Mouse (Mus musculus): ENCODE measurements around the gene Snx21. TPM values are rescaled to one million over a fixed set of nuclear protein-coding genes. Genes with fewer than 3 reads are reported as not detected.

The Snx21 gene
- polyA plus RNA-seq, 1 experiment from 2014 or later, result 22.9 TPM

- H3K9ac ChIP-seq, result peak overlapping the region; percentile 76
- peak overlapping the region; percentile 92 for H3K27ac ChIP-seq (replicated peaks)
- H3K27me3 ChIP-seq, result no peaks in the 10 kb centered on the region
- peaks cover 28% of the 10 kb centered on the region for H3K4me1 ChIP-seq (replicated peaks)
- H3K4me2 ChIP-seq, result peak overlapping the region; percentile 56
- H3K9me3 ChIP-seq, result no peaks in the 10 kb centered on the region
- ATAC-seq (ENCODE audit: low read depth), result peak; percentile 86
- peak overlapping the region; percentile 68 for H3K4me3 ChIP-seq
- peaks cover 63% of the 10 kb centered on the region for H3K36me3 ChIP-seq
- 2% methylated on average over 10 of the region's 10 CpGs for whole genome bisulfite sequencing
These were observed 37.6 kb downstream of the Snx21 start for GRCm38 (mm10) chr2:164823181-164823585.

DNA sequence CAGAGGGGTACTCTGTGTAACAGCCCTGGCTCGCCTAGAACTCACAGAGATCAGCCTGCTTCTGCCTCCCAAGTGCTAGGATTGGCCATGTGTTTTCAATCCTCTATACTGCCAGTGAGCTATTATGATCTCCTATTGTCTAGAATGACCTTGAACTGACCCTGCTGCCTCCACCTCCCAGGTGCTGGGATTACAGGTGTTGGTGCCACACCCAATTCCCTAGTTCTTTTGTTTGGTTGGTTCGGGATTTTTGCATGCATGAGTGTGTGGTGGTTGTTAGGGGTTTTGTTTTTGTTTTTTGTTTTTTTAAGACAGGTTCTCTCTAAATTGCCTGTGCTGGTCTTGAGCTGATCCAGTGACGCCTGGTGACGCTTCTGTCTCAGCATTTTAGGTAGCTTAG, 38.3 kb downstream of the Snx21 start:
- Histone ChIP-seq H3K4me1 (replicated peaks) (peaks cover 28% of the 10 kb centered on the region), H3K9me3 (no peaks in the 10 kb centered on the region), H3K36me3 (peaks cover 71% of the 10 kb centered on the region), H3K9ac (no peak overlapping the region), H3K4me2 (peak overlapping the region; percentile 56), H3K27me3 (no peaks in the 10 kb centered on the region), H3K4me3 (peak overlapping the region; percentile 68; the same call in 1 of the 2 replicates), H3K27ac (replicated peaks) (no peak overlapping the region)
- WGBS, result 93% methylated on average over 4 of the region's 4 CpGs
- ATAC-seq (ENCODE audit: low read depth), result no peak

GRCm38 (mm10) chr2:164825521-164825920, 39.9 kb downstream of the Snx21 start:
- Histone ChIP-seq H3K4me1 (replicated peaks) (peaks cover 28% of the 10 kb centered on the region), H3K36me3 (peaks cover 62% of the 10 kb centered on the region), H3K9me3 (no peaks in the 10 kb centered on the region), H3K4me3 (no peak overlapping the region), H3K4me2 (no peak overlapping the region), H3K9ac (no peak overlapping the region), H3K27me3 (no peaks in the 10 kb centered on the region), H3K27ac (replicated peaks) (no peak overlapping the region)
- 95% methylated on average over 17 of the region's 17 CpGs for WGBS
- no peak for ATAC-seq (ENCODE audit: low read depth)

GRCm38 (mm10) chr2:164827146-164827850, 41.7 kb downstream of the Snx21 start:
- no peak for ATAC-seq (ENCODE audit: low read depth)
- Histone ChIP-seq H3K9me3 (no peaks in the 10 kb centered on the region), H3K36me3 (peaks cover 46% of the 10 kb centered on the region), H3K27me3 (no peaks in the 10 kb centered on the region), H3K4me2 (no peak overlapping the region), H3K4me1 (replicated peaks) (peaks cover 26% of the 10 kb centered on the region), H3K27ac (replicated peaks) (no peak overlapping the region), H3K9ac (no peak overlapping the region), H3K4me3 (no peak overlapping the region)
- WGBS, result 91% methylated on average over 16 of the region's 16 CpGs

DNA sequence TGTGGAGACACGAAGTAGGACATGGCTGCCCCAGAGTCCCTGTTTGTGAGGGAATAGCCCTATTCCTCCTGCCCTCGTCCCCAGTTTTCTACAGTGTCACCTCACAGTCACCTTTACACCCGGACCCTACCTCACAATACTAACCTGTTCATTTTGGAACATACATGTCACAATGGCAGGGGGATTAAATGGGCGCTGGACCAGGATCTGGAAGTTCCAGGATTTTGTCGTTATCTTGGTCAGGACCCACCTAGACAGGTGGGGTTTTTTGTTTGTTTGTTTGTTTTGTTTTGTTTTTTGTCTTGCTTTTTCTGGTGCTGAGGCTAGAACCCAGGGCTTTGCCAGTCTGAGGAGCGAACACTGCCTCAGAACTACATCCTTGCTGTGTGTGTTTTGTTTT, 42.8 kb downstream of the Snx21 start, which contains the start of gene Spata25:
TSS of gene Spata25 (minus strand) at position 101 of the 400 bp plus-strand sequence.
- Histone ChIP-seq H3K27me3 (no peaks in the 10 kb centered on the region), H3K4me1 (replicated peaks) (peaks cover 28% of the 10 kb centered on the region), H3K9ac (no peak within 1 kb of the TSS), H3K27ac (replicated peaks) (no peak within 1 kb of the TSS), H3K36me3 (peaks cover 46% of the 10 kb centered on the region), H3K4me3 (no peak within 1 kb of the TSS), H3K9me3 (no peaks in the 10 kb centered on the region), H3K4me2 (no peak within 1 kb of the TSS)
- WGBS, result 95% methylated on average over 6 of the region's 6 CpGs
- no peak for ATAC-seq (ENCODE audit: low read depth)

- WGBS, result 100% methylated on average over 1 of the region's 1 CpGs
- no peaks in the 10 kb centered on the region for H3K27me3 ChIP-seq
- no peak for ATAC-seq (ENCODE audit: low read depth)
- H3K4me3 ChIP-seq, result no peak overlapping the region
- no peaks in the 10 kb centered on the region for H3K9me3 ChIP-seq
- H3K36me3 ChIP-seq, result peaks cover 46% of the 10 kb centered on the region
- H3K9ac ChIP-seq, result no peak overlapping the region
- no peak overlapping the region for H3K4me2 ChIP-seq
- H3K4me1 ChIP-seq (replicated peaks), result peaks cover 24% of the 10 kb centered on the region
- no peak overlapping the region for H3K27ac ChIP-seq (replicated peaks)
These were observed 43.5 kb downstream of the Snx21 start for GRCm38 (mm10) chr2:164829090-164829489.

DNA sequence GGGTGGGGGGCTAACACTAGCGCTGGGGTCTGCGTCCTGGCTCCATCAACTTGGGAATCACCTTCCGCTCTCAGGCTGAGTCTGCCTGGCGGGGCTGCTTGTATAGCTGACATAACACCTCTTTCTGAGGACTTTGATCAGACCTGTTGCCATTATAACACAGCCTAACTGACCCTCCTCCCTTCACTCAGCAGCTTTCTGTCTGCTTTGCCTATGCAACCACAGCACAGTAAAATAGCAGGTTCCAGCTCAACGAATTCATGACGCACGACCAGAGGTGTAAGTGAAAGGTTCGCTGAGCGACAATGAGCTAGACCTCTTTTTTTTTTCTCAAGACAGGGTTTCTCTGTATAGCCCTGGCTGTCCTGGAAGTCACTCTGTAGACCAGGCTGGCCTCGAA, 45.4 kb downstream of the Snx21 start:
- no peaks in the 10 kb centered on the region for H3K9me3 ChIP-seq
- 91% methylated on average over 10 of the region's 10 CpGs for WGBS
- H3K4me1 ChIP-seq (replicated peaks), result peaks cover 28% of the 10 kb centered on the region
- H3K27me3 ChIP-seq, result no peaks in the 10 kb centered on the region
- H3K4me3 ChIP-seq, result no peak overlapping the region
- no peak for ATAC-seq (ENCODE audit: low read depth)
- peaks cover 31% of the 10 kb centered on the region for H3K36me3 ChIP-seq
- H3K4me2 ChIP-seq, result no peak overlapping the region
- no peak overlapping the region for H3K27ac ChIP-seq (replicated peaks)
- no peak overlapping the region for H3K9ac ChIP-seq

GRCm38 (mm10) chr2:164832032-164832747, 46.6 kb downstream of the Snx21 start:
- peak overlapping the region; percentile 79 for H3K27ac ChIP-seq (replicated peaks)
- 64% methylated on average over 16 of the region's 16 CpGs for WGBS
- no peaks in the 10 kb centered on the region for H3K9me3 ChIP-seq
- peaks cover 29% of the 10 kb centered on the region for H3K36me3 ChIP-seq
- ATAC-seq (ENCODE audit: low read depth), result 0 out of 2 replicates have a peak, but pooled peaks have one; percentile 2
- peaks cover 25% of the 10 kb centered on the region for H3K4me1 ChIP-seq (replicated peaks)
- peak overlapping the region; percentile 87 for H3K4me2 ChIP-seq
- H3K9ac ChIP-seq, result peak overlapping the region; percentile 76
- peak overlapping the region; percentile 59 for H3K4me3 ChIP-seq
- H3K27me3 ChIP-seq, result no peaks in the 10 kb centered on the region

- H3K4me1 ChIP-seq (replicated peaks), result peaks cover 25% of the 10 kb centered on the region
- H3K36me3 ChIP-seq, result peaks cover 23% of the 10 kb centered on the region
- H3K27ac ChIP-seq (replicated peaks), result peak within 1 kb of the TSS; percentile 79
- WGBS, result 1% methylated on average over 35 of the region's 35 CpGs
- peak within 1 kb of the TSS; percentile 87 for H3K4me2 ChIP-seq
- H3K9me3 ChIP-seq, result no peaks in the 10 kb centered on the region
- H3K27me3 ChIP-seq, result no peaks in the 10 kb centered on the region
- H3K4me3 ChIP-seq, result peak within 1 kb of the TSS; percentile 59
- peak; percentile 78 for ATAC-seq (ENCODE audit: low read depth)
- peak within 1 kb of the TSS; percentile 76 for H3K9ac ChIP-seq
These were observed 47.2 kb downstream of the Snx21 start, which contains the start of gene Ctsa for GRCm38 (mm10) chr2:164832748-164833301. Ctsa (plus strand) TSS chr2:164832873.

DNA sequence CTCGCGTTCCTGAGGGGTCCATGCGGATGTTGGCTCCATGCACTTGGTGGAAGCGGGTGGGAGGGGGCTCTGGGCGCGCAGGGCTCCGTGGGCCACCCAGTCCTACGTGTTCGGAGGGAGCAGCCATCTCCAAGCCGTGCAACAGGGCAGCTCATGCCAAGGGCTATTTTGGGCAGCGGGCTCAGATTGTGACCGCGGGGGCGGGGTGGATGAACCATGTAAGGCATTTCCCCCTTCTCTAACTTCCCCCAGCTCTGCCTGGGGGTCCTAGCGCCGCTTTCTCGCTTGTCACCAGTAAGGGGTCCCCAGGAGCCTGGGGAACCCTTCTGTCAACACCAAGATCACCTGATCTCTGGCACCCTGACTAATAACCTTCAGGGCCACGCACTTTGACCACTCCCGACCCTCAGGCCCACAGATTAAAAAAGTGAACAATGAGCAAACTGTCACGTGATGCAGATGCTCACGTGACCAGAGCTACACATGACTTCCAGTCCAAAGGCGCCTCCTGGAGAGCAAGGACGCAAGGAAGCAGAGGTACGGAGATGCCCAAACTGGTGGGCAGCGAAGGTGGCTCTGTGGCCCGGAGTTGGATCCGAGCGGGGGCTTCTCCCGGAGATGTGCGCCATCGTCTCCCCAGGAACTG, 47.8 kb downstream of the Snx21 start, which contains the start of gene Neurl2:
TSS of gene Neurl2 (minus strand) at position 143 of the 646 bp plus-strand sequence.
- Histone ChIP-seq H3K27me3 (no peaks in the 10 kb centered on the region), H3K4me1 (replicated peaks) (peaks cover 25% of the 10 kb centered on the region), H3K4me2 (peak within 1 kb of the TSS; percentile 87), H3K9me3 (no peaks in the 10 kb centered on the region), H3K9ac (peak within 1 kb of the TSS; percentile 76), H3K36me3 (peaks cover 23% of the 10 kb centered on the region), H3K4me3 (peak within 1 kb of the TSS; percentile 59), H3K27ac (replicated peaks) (peak within 1 kb of the TSS; percentile 79)
- WGBS, result under 1% methylated on average over 31 of the region's 31 CpGs
- ATAC-seq (ENCODE audit: low read depth), result peak; percentile 82

- Histone ChIP-seq H3K9ac (peak overlapping the region; percentile 76), H3K9me3 (no peaks in the 10 kb centered on the region), H3K4me1 (replicated peaks) (peaks cover 25% of the 10 kb centered on the region), H3K4me3 (peak overlapping the region; percentile 59), H3K27me3 (no peaks in the 10 kb centered on the region), H3K4me2 (peak overlapping the region; percentile 87), H3K27ac (replicated peaks) (no peak overlapping the region), H3K36me3 (peaks cover 27% of the 10 kb centered on the region)
- ATAC-seq (ENCODE audit: low read depth), result no peak
- WGBS, result 45% methylated on average over 8 of the region's 8 CpGs
These were observed 48.9 kb downstream of the Snx21 start for GRCm38 (mm10) chr2:164834531-164834930.
